16 mouse cellular contexts compared by ENCODE assay signal in the genomic region with DNA sequence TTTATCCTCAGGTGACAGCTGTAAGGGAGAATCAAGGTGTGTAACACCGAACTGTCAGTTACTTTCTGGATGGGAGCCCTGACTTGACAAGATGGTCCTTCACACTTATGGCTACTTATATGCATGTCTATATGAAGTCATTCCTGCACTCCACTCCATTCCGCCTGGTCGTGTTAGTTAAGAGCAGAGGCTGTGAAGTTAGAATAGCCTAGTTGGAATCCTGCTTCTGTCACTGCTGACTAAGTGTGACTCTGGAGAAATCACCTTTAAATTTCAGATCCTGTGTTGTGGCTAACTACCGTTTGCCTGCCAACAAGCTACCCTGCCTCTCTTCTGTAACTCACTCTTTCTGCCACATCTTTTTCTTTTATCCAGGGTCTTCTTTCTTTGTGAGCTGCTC.
"Had no signal": no experiment of that assay in that cellular context is flagged by ENCODE, and none has a peak within 500 bp of the region (broad histone marks: within the 10 kb centered on the region; RNA-seq: fewer than 3 reads in every experiment).

No protein-coding gene starts in this region.

- DNase-seq: retina, postnatal 1 day; right cerebral cortex, adult 18-20 months; right cerebral cortex, postnatal 14 days; right cerebral cortex, postnatal 25 days; right cerebral cortex, postnatal 4 days; spleen, adult 18-20 months; thymus, adult 18-20 months; thymus, adult 2 months; thymus, postnatal 14 days; thymus, postnatal 25 days; thymus, postnatal 36 days; thymus, postnatal 4 days had no signal

- H3K27ac ChIP-seq: neural tube, embryonic 13.5 days; neural tube, embryonic 15.5 days; stomach, embryonic 15.5 days; stomach, postnatal 0 days had no signal

- H3K4me3 ChIP-seq: neural tube, embryonic 13.5 days; neural tube, embryonic 15.5 days; stomach, embryonic 15.5 days had no signal
